ENCODE assay signal across 12 mouse cellular contexts in genomic region chr2:134987978-134988377, GRCm38 (mm10).
DNase-seq lines count a peak whose midpoint lies in the region.
"Had no signal": no experiment of that assay in that cellular context is flagged by ENCODE, and none has a peak within 500 bp of the region (broad histone marks: within the 10 kb centered on the region; RNA-seq: fewer than 3 reads in every experiment).

No protein-coding gene starts in this region.

- DNase-seq in adrenal gland, postnatal 14 days = peak; percentile 20
- DNase-seq in adrenal gland, adult 18-20 months (ENCODE audit: low spot score in 2 of 2) = no peak
- peak; percentile 81 for DNase-seq in brain, adult 2 months (ENCODE audit: low read depth, low spot score)
- DNase-seq in cerebellum, adult 11 months = peak; percentile 59
- DNase-seq in cerebellum, adult 9-11 months = peak; percentile 69
- no peak for DNase-seq in testis, postnatal 10 days (ENCODE audit: low spot score)
- DNase-seq in spleen, postnatal 14 days (ENCODE audit: low spot score in 2 of 2) = no peak
- DNase-seq in spleen, postnatal 10 days (ENCODE audit: low spot score in 2 of 2) = no peak
- DNase-seq: embryo, embryonic 11 days; heart, postnatal 36 days; kidney, postnatal 4 days; lung, embryonic 14.5 days had no signal

Comparison
In these comparisons a context has a peak if more than half of its experiments do, and no peak if none do; other contexts are left out.
1. DNase-seq: peak in adrenal gland, postnatal 14 days (single experiment), brain, adult 2 months (single experiment), cerebellum, adult 11 months (single experiment) and cerebellum, adult 9-11 months (single experiment); none in adrenal gland, adult 18-20 months (0 of 2), testis, postnatal 10 days (single experiment), spleen, postnatal 14 days (0 of 2) and spleen, postnatal 10 days (0 of 2).